Mouse (Mus musculus): ENCODE results near the gene Frat2.

DNA sequence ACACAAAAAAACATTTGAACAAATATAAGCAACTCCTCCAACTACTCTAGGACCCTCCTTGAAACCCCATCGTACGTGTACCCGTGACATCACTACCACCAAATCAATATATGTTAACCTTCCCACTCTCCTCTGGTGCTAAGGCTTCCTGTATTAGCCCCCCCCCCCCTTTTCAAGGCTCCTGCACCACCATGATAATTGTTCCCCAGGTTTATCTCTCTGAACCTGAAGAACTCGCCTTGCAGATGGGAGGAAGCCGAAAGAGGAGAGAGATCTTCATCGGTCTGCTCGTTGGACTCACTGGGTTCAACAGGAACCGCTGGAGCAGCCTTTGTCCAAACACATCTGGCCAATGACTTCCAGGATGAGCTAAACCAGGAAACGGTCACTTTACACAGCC is 40.4 kb downstream of the Frat2 start:
- TF ChIP-seq CTCF (IDR thresholded peaks at IDR 0.05; ENCODE audit: borderline replicate concordance, extremely low read depth, insufficient read depth, insufficient read length): no peak
- TF ChIP-seq POLR2A (IDR thresholded peaks at IDR 0.05; ENCODE audit: borderline replicate concordance, extremely low read depth, insufficient read depth, insufficient read length, poor library complexity, severe bottlenecking): no peak
